Mouse (Mus musculus) limb, embryonic 12.5 days (tissue): ENCODE data around the gene Zfp777. TPM values are rescaled to one million over a fixed set of nuclear protein-coding genes. Genes with fewer than 3 reads are reported as not detected.

Experiments used
- ATAC-seq: fragments of 200-750 bp; cut with Nextera tagmentation; 2 replicates; pipeline ENCODE4 v1.8.0; 2017; ENCODE audit warnings: low read depth, moderate TSS enrichment; ENCODE audit not compliant: insufficient number of reproducible peaks, insufficient read depth, low FRiP score, low TSS enrichment
- H3K27ac ChIP-seq: fragments of 300-500 bp; sonication (generic); 2 replicates; pipeline ENCODE4 v1.5.1; 2016; ENCODE audit warnings: mild to moderate bottlenecking, moderate library complexity
- H3K27me3 ChIP-seq: fragments of 300-500 bp; sonication (generic); 2 replicates; pipeline ENCODE4 v1.6.1; 2016; ENCODE audit warnings: mild to moderate bottlenecking, moderate library complexity
- H3K36me3 ChIP-seq: fragments of 300-500 bp; sonication (generic); 2 replicates; pipeline ENCODE4 v1.6.1; 2016; ENCODE audit warnings: mild to moderate bottlenecking, moderate library complexity
- H3K4me1 ChIP-seq: fragments of 300-500 bp; sonication (generic); replicated peaks from 2 replicates; pipeline ENCODE4 v1.6.1; 2016
- H3K4me2 ChIP-seq: fragments of 300-500 bp; sonication (generic); 2 replicates; pipeline ENCODE4 v1.6.1; 2016; ENCODE audit warnings: mild to moderate bottlenecking, moderate library complexity
- H3K4me3 ChIP-seq: fragments of 300-500 bp; sonication (generic); replicated peaks from 2 replicates; pipeline ENCODE4 v1.5.1; 2016; ENCODE audit warnings: mild to moderate bottlenecking
- H3K9ac ChIP-seq: fragments of 300-500 bp; sonication (generic); replicated peaks from 2 replicates; pipeline ENCODE4 v1.6.1; 2016; ENCODE audit warnings: mild to moderate bottlenecking, moderate library complexity
- H3K9me3 ChIP-seq: fragments of 300-500 bp; sonication (generic); 2 replicates; pipeline ENCODE4 v1.6.1; 2016; ENCODE audit warnings: mild to moderate bottlenecking, moderate library complexity
- WGBS: fragments of 180-500 bp; shearing (Covaris S2); methylation state at CpG from one replicate; pipeline ENCODE4 v1.1.7; 2016; 5-methylcytosine and 5-hydroxymethylcytosine counted together
- polyA plus RNA-seq: library from polyadenylated mRNA; unstranded; fragments of >200 nt; fragmentation: Nextera tagmentation; extraction: Ambion mirVana; gene quantifications from 2 replicates; pipeline ENCODE4 v1.2.1, GENCODE M21; 2016

The Zfp777 gene
- polyA plus RNA-seq, 1 experiment from 2014 or later, result 10.8 TPM

DNA sequence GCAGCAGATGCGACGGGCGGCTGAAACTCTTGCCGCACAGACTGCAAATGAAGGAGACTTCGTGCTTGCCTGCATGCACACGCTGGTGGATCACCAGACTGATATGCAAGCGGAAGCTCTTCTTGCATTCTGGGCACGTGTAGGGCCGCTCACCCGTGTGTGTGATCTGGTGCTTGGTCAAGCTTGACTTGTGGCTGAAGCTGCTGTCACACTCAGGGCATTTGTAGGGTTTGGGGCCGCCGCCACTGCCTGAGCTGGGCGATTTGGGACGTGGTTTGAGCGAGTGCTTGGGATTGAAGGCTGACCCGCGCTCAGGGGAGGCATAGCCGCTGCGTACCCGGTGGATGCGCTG is 23.7 kb downstream of the Zfp777 start:
- Histone ChIP-seq H3K27ac (no peak overlapping the region), H3K4me2 (no peak overlapping the region), H3K36me3 (peaks cover 76% of the 10 kb centered on the region), H3K9me3 (peaks cover 29% of the 10 kb centered on the region), H3K9ac (no peak overlapping the region), H3K4me3 (no peak overlapping the region), H3K27me3 (no peaks in the 10 kb centered on the region), H3K4me1 (no peaks in the 10 kb centered on the region)
- no peak for ATAC-seq
- WGBS, result 81% methylated on average over 21 of the region's 21 CpGs

- WGBS, result 77% methylated on average over 43 of the region's 43 CpGs
- Histone ChIP-seq H3K27ac (no peak overlapping the region), H3K9ac (no peak overlapping the region), H3K36me3 (peaks cover 74% of the 10 kb centered on the region), H3K9me3 (peaks cover 29% of the 10 kb centered on the region), H3K4me1 (no peaks in the 10 kb centered on the region), H3K27me3 (no peaks in the 10 kb centered on the region), H3K4me2 (no peak overlapping the region), H3K4me3 (no peak overlapping the region)
- no peak for ATAC-seq
These were observed 24.2 kb downstream of the Zfp777 start for GRCm38 (mm10) chr6:48024330-48024993.

- H3K9ac ChIP-seq, result no peak overlapping the region
- ATAC-seq, result no peak
- no peak overlapping the region for H3K27ac ChIP-seq
- H3K36me3 ChIP-seq, result peaks cover 61% of the 10 kb centered on the region
- H3K4me1 ChIP-seq, result no peaks in the 10 kb centered on the region
- H3K4me2 ChIP-seq, result no peak overlapping the region
- WGBS, result 77% methylated on average over 2 of the region's 2 CpGs
- H3K9me3 ChIP-seq, result peaks cover 29% of the 10 kb centered on the region
- H3K27me3 ChIP-seq, result no peaks in the 10 kb centered on the region
- no peak overlapping the region for H3K4me3 ChIP-seq
These were observed 26.0 kb downstream of the Zfp777 start for GRCm38 (mm10) chr6:48022672-48023071.

DNA sequence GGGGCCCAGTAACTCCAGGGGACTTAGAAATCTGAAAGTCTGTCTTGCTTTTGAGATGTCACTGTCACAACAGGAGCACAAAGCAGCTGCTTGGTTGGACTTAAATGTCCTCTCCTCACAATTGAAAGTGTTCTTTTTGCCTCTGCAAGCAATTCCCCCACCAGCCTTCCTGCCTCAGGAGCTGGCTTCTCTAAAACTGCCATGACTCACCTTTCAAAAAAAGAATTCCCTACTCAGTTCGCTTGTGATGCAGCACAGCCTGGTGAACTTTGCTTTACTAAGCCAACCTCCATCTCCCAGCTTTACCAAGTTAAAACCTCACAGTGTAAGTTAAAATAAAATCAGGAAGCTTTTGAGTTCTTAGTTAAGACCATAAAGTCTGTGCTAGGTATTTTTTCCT is 27.0 kb downstream of the Zfp777 start:
- no peak for ATAC-seq
- WGBS, result 77% methylated on average over 1 of the region's 1 CpGs
- peaks cover 51% of the 10 kb centered on the region for H3K36me3 ChIP-seq

DNA sequence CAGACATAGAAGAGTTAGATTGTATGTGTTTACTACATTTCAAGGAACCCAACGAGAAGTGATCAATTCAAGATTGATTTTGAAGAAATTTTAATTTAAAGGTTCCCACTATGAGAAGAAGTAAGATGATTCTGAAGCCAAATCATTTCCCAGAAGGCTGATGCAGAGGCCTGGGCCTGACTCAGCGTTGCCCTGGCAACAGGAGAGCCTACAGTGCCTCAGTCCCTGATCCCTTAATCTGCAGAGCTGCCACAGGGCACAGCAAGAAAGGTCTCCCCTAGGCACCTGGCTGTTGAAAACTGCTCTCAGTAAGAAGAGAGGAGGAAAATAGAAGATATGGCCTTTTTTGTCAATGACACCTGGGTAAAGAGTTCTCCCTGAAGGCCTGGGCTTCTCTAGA is 28.7 kb downstream of the Zfp777 start:
- peaks cover 34% of the 10 kb centered on the region for H3K36me3 ChIP-seq
- no peak overlapping the region for H3K9ac ChIP-seq
- peaks cover 15% of the 10 kb centered on the region for H3K9me3 ChIP-seq
- ATAC-seq, result no peak
- H3K4me2 ChIP-seq, result no peak overlapping the region
- 83% methylated on average over 2 of the region's 2 CpGs for WGBS
- H3K4me3 ChIP-seq, result no peak overlapping the region
- no peak overlapping the region for H3K27ac ChIP-seq
- H3K4me1 ChIP-seq, result no peaks in the 10 kb centered on the region; the same call in 1 of the 2 replicates
- no peaks in the 10 kb centered on the region for H3K27me3 ChIP-seq

More for the DNA sequence above, 27.0 kb downstream of the Zfp777 start:
- Histone ChIP-seq H3K4me2 (no peak overlapping the region), H3K4me1 (no peaks in the 10 kb centered on the region), H3K27me3 (no peaks in the 10 kb centered on the region), H3K27ac (no peak overlapping the region), H3K9me3 (peaks cover 29% of the 10 kb centered on the region), H3K9ac (no peak overlapping the region), H3K4me3 (no peak overlapping the region)

- Histone ChIP-seq H3K27me3 (no peaks in the 10 kb centered on the region), H3K27ac (no peak overlapping the region)
These were observed 31.9 kb downstream of the Zfp777 start for GRCm38 (mm10) chr6:48016841-48017240.

DNA sequence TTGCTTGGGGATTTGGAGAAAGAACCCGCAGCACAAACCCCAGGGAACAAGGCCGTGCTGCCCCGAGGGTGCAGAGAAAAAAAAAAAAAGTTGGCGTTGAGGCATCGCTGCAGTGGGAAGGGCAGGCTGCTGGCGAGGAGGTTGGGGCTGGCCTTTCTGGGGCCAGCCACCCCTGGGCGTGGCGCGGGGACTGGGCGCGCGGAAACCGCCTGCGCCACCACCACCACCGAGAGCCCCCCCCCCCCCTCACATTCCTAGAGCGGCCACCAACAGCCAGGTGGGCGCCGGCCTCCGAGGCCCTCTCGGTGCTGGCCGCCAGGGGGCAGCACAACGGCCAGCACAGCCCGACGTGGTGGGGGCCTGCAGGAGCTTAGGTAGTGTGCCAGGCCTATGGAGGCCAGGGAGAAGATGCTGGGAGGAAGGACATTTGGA is 32.6 kb downstream of the Zfp777 start:
- peaks cover 6% of the 10 kb centered on the region for H3K36me3 ChIP-seq
- H3K9ac ChIP-seq, result peak overlapping the region; percentile 57
- peak overlapping the region; percentile 43 for H3K4me3 ChIP-seq
- 0 out of 2 replicates have a peak overlapping the region, but pooled peaks have one; percentile 8 for H3K27ac ChIP-seq
- no peaks in the 10 kb centered on the region; the same call in 1 of the 2 replicates for H3K4me1 ChIP-seq
- 2% methylated on average over 21 of the region's 24 CpGs for WGBS
- peak; percentile 92 for ATAC-seq
- peak overlapping the region; percentile 59 for H3K4me2 ChIP-seq
- H3K9me3 ChIP-seq, result no peaks in the 10 kb centered on the region
- no peaks in the 10 kb centered on the region for H3K27me3 ChIP-seq

More at GRCm38 (mm10) chr6:48016841-48017240, 31.9 kb downstream of the Zfp777 start:
- no peak for ATAC-seq
- no peak overlapping the region for H3K4me2 ChIP-seq
- 89% methylated on average over 9 of the region's 9 CpGs for WGBS
- H3K4me1 ChIP-seq, result no peaks in the 10 kb centered on the region; the same call in 1 of the 2 replicates
- H3K9me3 ChIP-seq, result no peaks in the 10 kb centered on the region
- H3K9ac ChIP-seq, result no peak overlapping the region
- H3K36me3 ChIP-seq, result peaks cover 6% of the 10 kb centered on the region
- no peak overlapping the region for H3K4me3 ChIP-seq

- Histone ChIP-seq H3K27ac (no peak overlapping the region), H3K4me3 (no peak overlapping the region), H3K9ac (no peak overlapping the region), H3K4me1 (no peaks in the 10 kb centered on the region; the same call in 1 of the 2 replicates), H3K4me2 (no peak overlapping the region), H3K27me3 (no peaks in the 10 kb centered on the region), H3K36me3 (no peaks in the 10 kb centered on the region), H3K9me3 (no peaks in the 10 kb centered on the region)
- 64% methylated on average over 8 of the region's 8 CpGs for WGBS
- ATAC-seq, result no peak
These were observed 38.0 kb downstream of the Zfp777 start for GRCm38 (mm10) chr6:48010727-48011126.

DNA sequence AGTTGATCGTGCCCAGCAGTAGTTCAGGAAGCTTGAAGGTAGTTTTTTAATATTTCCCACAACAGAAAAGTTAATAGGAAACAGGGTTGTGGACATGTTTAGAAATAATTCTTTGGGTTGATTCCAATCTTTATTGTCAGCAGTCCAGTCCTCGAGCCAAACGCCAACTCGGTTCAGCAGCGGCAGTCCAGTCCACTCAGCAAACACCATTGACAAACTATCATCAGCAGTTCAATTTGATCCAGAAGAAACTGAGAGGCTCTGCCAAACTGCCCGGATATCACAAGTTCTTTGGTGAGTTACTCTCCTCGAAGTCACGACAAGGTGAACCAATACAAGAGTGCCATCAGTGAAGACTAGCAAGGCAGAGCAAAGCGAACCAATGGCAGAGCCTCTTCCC is 53.0 kb downstream of the Zfp777 start:
- Histone ChIP-seq H3K4me3 (no peak overlapping the region), H3K4me1 (no peaks in the 10 kb centered on the region), H3K36me3 (no peaks in the 10 kb centered on the region), H3K27ac (no peak overlapping the region), H3K27me3 (no peaks in the 10 kb centered on the region), H3K9me3 (no peaks in the 10 kb centered on the region), H3K4me2 (no peak overlapping the region), H3K9ac (no peak overlapping the region)
- ATAC-seq, result no peak
- 88% methylated on average over 9 of the region's 9 CpGs for WGBS

DNA sequence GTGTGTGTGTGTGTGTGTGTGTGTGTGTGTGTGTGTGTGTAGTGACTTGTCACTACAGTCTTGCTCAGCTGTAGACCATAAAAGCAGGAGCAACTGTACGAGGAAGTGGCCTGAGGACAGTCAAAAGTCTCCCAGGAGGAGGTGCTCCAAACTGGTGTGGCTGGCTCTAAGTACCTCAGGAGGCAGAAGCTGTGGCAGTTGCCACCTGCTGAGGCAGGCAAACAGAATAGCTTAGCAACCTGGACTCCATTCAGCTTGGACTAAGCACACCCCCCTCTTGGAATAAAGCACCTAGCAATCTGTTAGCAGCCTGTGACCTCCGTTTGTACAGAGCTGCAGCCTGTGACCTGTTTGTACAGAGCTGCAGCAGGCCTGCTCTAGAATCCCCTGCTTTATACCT is 64.8 kb downstream of the Zfp777 start:
- 8% methylated on average over 2 of the region's 2 CpGs for WGBS
- no peak for ATAC-seq
- H3K4me1 ChIP-seq, result no peaks in the 10 kb centered on the region
- H3K36me3 ChIP-seq, result no peaks in the 10 kb centered on the region
- H3K27ac ChIP-seq, result no peak overlapping the region
- no peak overlapping the region for H3K9ac ChIP-seq
- H3K9me3 ChIP-seq, result no peaks in the 10 kb centered on the region
- H3K4me3 ChIP-seq, result no peak overlapping the region
- no peak overlapping the region for H3K4me2 ChIP-seq
- no peaks in the 10 kb centered on the region for H3K27me3 ChIP-seq

GRCm38 (mm10) chr6:47978897-47979368 is 69.8 kb downstream of the Zfp777 start:
- H3K27ac ChIP-seq, result no peak overlapping the region
- no peak overlapping the region for H3K4me3 ChIP-seq
- no peak for ATAC-seq
- no peak overlapping the region for H3K4me2 ChIP-seq
- H3K27me3 ChIP-seq, result no peaks in the 10 kb centered on the region
- no peaks in the 10 kb centered on the region for H3K4me1 ChIP-seq
- 19% methylated on average over 6 of the region's 6 CpGs for WGBS
- H3K9me3 ChIP-seq, result no peaks in the 10 kb centered on the region
- H3K9ac ChIP-seq, result no peak overlapping the region
- H3K36me3 ChIP-seq, result no peaks in the 10 kb centered on the region

DNA sequence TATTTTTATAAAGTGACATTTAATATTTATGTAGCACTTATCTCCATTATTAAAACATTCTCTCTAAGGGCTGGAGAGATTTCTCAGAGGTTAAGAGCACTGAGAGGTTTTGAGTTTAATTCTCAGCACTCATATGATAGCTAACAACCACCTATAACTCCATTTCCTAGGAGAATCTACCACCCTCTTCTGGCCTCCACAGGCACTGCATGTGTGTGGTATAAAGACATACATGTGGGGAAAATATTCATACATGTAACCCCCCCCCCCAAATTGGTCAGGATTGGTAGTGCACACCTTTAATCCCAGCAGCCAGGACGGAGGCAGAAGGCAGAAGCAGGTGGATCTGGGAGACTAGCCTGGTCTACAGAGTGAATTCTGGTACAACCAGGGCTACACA is 74.1 kb downstream of the Zfp777 start:
- ATAC-seq, result no peak
- no peaks in the 10 kb centered on the region for H3K27me3 ChIP-seq
- H3K4me1 ChIP-seq, result no peaks in the 10 kb centered on the region
- H3K4me2 ChIP-seq, result no peak overlapping the region
- H3K27ac ChIP-seq, result no peak overlapping the region
- WGBS, result 65% methylated on average over 1 of the region's 1 CpGs
- H3K9ac ChIP-seq, result no peak overlapping the region
- H3K36me3 ChIP-seq, result no peaks in the 10 kb centered on the region
- H3K9me3 ChIP-seq, result no peaks in the 10 kb centered on the region
- H3K4me3 ChIP-seq, result no peak overlapping the region
